Mouse (Mus musculus) forebrain, embryonic 11.5 days (tissue): Measurements from ENCODE around the gene Golm1. TPM values are rescaled to one million over a fixed set of nuclear protein-coding genes. Genes with fewer than 3 reads are reported as not detected.

Experiments used
- ATAC-seq: fragments of 200-750 bp; cut with Nextera tagmentation; replicated peaks from 2 replicates; pipeline ENCODE4 v1.8.0; 2017; ENCODE audit warnings: moderate TSS enrichment; ENCODE audit not compliant: low FRiP score
- DNase-seq: peaks from one replicate; pipeline ENCODE4 v3.0.0-alpha.2; 2017; ENCODE audit warnings: low spot score
- H3K27ac ChIP-seq: fragments of 300-500 bp; sonication (generic); 2 replicates; pipeline ENCODE4 v1.5.1; 2014; ENCODE audit warnings: low read depth, low read length
- H3K27me3 ChIP-seq: fragments of 300-500 bp; sonication (generic); 2 replicates; pipeline ENCODE4 v1.6.1; 2014; ENCODE audit warnings: mild to moderate bottlenecking, low read length, mixed read lengths; ENCODE audit not compliant: control insufficient read depth, insufficient read depth
- H3K36me3 ChIP-seq: fragments of 300-500 bp; sonication (generic); 2 replicates; pipeline ENCODE4 v1.6.1; 2014; ENCODE audit warnings: mild to moderate bottlenecking, low read length, moderate library complexity, mixed read lengths; ENCODE audit not compliant: control insufficient read depth, insufficient read depth
- H3K4me1 ChIP-seq: fragments of 300-500 bp; sonication (generic); replicated peaks from 2 replicates; pipeline ENCODE4 v1.6.1; 2014; ENCODE audit warnings: low read length, mixed read lengths; ENCODE audit not compliant: control insufficient read depth, insufficient read depth
- H3K4me2 ChIP-seq: fragments of 300-500 bp; sonication (generic); 2 replicates; pipeline ENCODE4 v1.6.1; 2014; ENCODE audit warnings: low read depth, mild to moderate bottlenecking, low read length, moderate library complexity, mixed read lengths; ENCODE audit not compliant: severe bottlenecking
- H3K4me3 ChIP-seq: fragments of 300-500 bp; sonication (generic); 2 replicates; pipeline ENCODE4 v1.5.1; 2014; ENCODE audit warnings: low read depth, low read length
- H3K9ac ChIP-seq: fragments of 300-500 bp; sonication (generic); 2 replicates; pipeline ENCODE4 v1.6.1; 2014; ENCODE audit warnings: low read length
- H3K9me3 ChIP-seq: fragments of 300-500 bp; sonication (generic); 2 replicates; pipeline ENCODE4 v1.6.1; 2016; ENCODE audit warnings: low read length, mixed read lengths; ENCODE audit not compliant: control insufficient read depth
- WGBS: fragments of 180-500 bp; shearing (Covaris S2); extraction: QIAGEN DNeasy Blood & Tissue Kit; methylation state at CpG from one replicate; pipeline ENCODE4 v1.1.7; 2014; 5-methylcytosine and 5-hydroxymethylcytosine counted together
- polyA plus RNA-seq: library from polyadenylated mRNA; unstranded; fragments of >200 nt; fragmentation: Nextera tagmentation; extraction: Ambion mirVana; gene quantifications from 2 replicates; pipeline ENCODE4 v1.2.1, GENCODE M21; 2014

Gene Golm1
- polyA plus RNA-seq, 1 experiment from 2014 or later, result 131 TPM

- Histone ChIP-seq H3K27ac (no peak overlapping the region), H3K4me1 (no peaks in the 10 kb centered on the region), H3K36me3 (peaks cover 12% of the 10 kb centered on the region), H3K9me3 (no peaks in the 10 kb centered on the region), H3K4me2 (no peak overlapping the region), H3K27me3 (no peaks in the 10 kb centered on the region), H3K9ac (no peak overlapping the region), H3K4me3 (no peak overlapping the region)
- no peak for DNase-seq
- no peak for ATAC-seq
- 90% methylated on average over 7 of the region's 7 CpGs for WGBS
These were observed 37.8 kb downstream of the Golm1 start for GRCm38 (mm10) chr13:59637800-59638199.

GRCm38 (mm10) chr13:59634637-59635036, 41.0 kb downstream of the Golm1 start:
- Histone ChIP-seq H3K9me3 (no peaks in the 10 kb centered on the region), H3K9ac (no peak overlapping the region), H3K4me3 (no peak overlapping the region), H3K4me2 (no peak overlapping the region), H3K27ac (no peak overlapping the region), H3K4me1 (no peaks in the 10 kb centered on the region), H3K36me3 (peaks cover 13% of the 10 kb centered on the region; the same call in 1 of the 2 replicates), H3K27me3 (no peaks in the 10 kb centered on the region)
- WGBS, result 79% methylated on average over 5 of the region's 5 CpGs
- DNase-seq (no peak), ATAC-seq (no peak)

- Histone ChIP-seq H3K9ac (no peak overlapping the region), H3K4me3 (no peak overlapping the region), H3K27me3 (no peaks in the 10 kb centered on the region), H3K4me2 (no peak overlapping the region), H3K9me3 (no peaks in the 10 kb centered on the region), H3K27ac (no peak overlapping the region), H3K4me1 (no peaks in the 10 kb centered on the region), H3K36me3 (peaks cover 8% of the 10 kb centered on the region)
- DNase-seq, result no peak
- ATAC-seq, result no peak
- 92% methylated on average over 7 of the region's 7 CpGs for WGBS
These were observed 48.9 kb downstream of the Golm1 start for GRCm38 (mm10) chr13:59626739-59627138.

GRCm38 (mm10) chr13:59624903-59625302, 50.7 kb downstream of the Golm1 start:
- Histone ChIP-seq H3K27ac (no peak overlapping the region), H3K9me3 (no peaks in the 10 kb centered on the region), H3K4me3 (no peak overlapping the region), H3K9ac (no peak overlapping the region), H3K4me2 (no peak overlapping the region), H3K4me1 (no peaks in the 10 kb centered on the region), H3K27me3 (no peaks in the 10 kb centered on the region), H3K36me3 (peaks cover 10% of the 10 kb centered on the region)
- 87% methylated on average over 5 of the region's 5 CpGs for WGBS
- no peak for ATAC-seq
- no peak for DNase-seq

- 90% methylated on average over 3 of the region's 3 CpGs for WGBS
- no peak overlapping the region for H3K9ac ChIP-seq
- H3K36me3 ChIP-seq, result peaks cover 7% of the 10 kb centered on the region
- no peaks in the 10 kb centered on the region for H3K27me3 ChIP-seq
- H3K4me2 ChIP-seq, result no peak overlapping the region
- ATAC-seq (no peak), DNase-seq (no peak)
- H3K4me1 ChIP-seq, result no peaks in the 10 kb centered on the region
- H3K27ac ChIP-seq, result no peak overlapping the region
- H3K4me3 ChIP-seq, result no peak overlapping the region
- H3K9me3 ChIP-seq, result no peaks in the 10 kb centered on the region
These were observed 51.2 kb downstream of the Golm1 start for GRCm38 (mm10) chr13:59624389-59624788.

GRCm38 (mm10) chr13:59621643-59622489, 53.7 kb downstream of the Golm1 start:
- DNase-seq, result no peak
- no peak for ATAC-seq
- Histone ChIP-seq H3K9me3 (no peaks in the 10 kb centered on the region), H3K27ac (no peak overlapping the region), H3K27me3 (no peaks in the 10 kb centered on the region), H3K4me1 (no peaks in the 10 kb centered on the region), H3K4me3 (no peak overlapping the region), H3K4me2 (no peak overlapping the region), H3K9ac (no peak overlapping the region), H3K36me3 (peaks cover 7% of the 10 kb centered on the region)
- WGBS, result 88% methylated on average over 7 of the region's 7 CpGs

GRCm38 (mm10) chr13:59618463-59618862, 57.1 kb downstream of the Golm1 start:
- ATAC-seq (no peak), DNase-seq (no peak)
- no peaks in the 10 kb centered on the region for H3K4me1 ChIP-seq
- no peaks in the 10 kb centered on the region for H3K9me3 ChIP-seq
- no peak overlapping the region for H3K4me2 ChIP-seq
- H3K27me3 ChIP-seq, result no peaks in the 10 kb centered on the region
- H3K9ac ChIP-seq, result no peak overlapping the region
- no peak overlapping the region for H3K4me3 ChIP-seq
- H3K36me3 ChIP-seq, result peaks cover 7% of the 10 kb centered on the region; the same call in 1 of the 2 replicates
- WGBS, result 97% methylated on average over 6 of the region's 6 CpGs
- H3K27ac ChIP-seq, result no peak overlapping the region

GRCm38 (mm10) chr13:59615554-59615953, 60.1 kb downstream of the Golm1 start:
- Histone ChIP-seq H3K4me2 (no peak overlapping the region), H3K27me3 (no peaks in the 10 kb centered on the region), H3K4me1 (no peaks in the 10 kb centered on the region), H3K9ac (no peak overlapping the region), H3K4me3 (no peak overlapping the region), H3K9me3 (no peaks in the 10 kb centered on the region), H3K36me3 (peaks cover 4% of the 10 kb centered on the region; the same call in 1 of the 2 replicates), H3K27ac (no peak overlapping the region)
- ATAC-seq (no peak), DNase-seq (no peak)
- 96% methylated on average over 4 of the region's 4 CpGs for WGBS

GRCm38 (mm10) chr13:59615152-59615551, 60.5 kb downstream of the Golm1 start:
- no peak overlapping the region for H3K9ac ChIP-seq
- no peak overlapping the region for H3K4me2 ChIP-seq
- H3K4me3 ChIP-seq, result no peak overlapping the region
- ATAC-seq (no peak), DNase-seq (no peak)
- no peaks in the 10 kb centered on the region for H3K27me3 ChIP-seq
- H3K4me1 ChIP-seq, result no peaks in the 10 kb centered on the region
- no peak overlapping the region for H3K27ac ChIP-seq
- H3K36me3 ChIP-seq, result peaks cover 2% of the 10 kb centered on the region; the same call in 1 of the 2 replicates
- 91% methylated on average over 4 of the region's 4 CpGs for WGBS
- no peaks in the 10 kb centered on the region for H3K9me3 ChIP-seq
